Mouse (Mus musculus) lung, adult 2 months (tissue): ENCODE measurements around the gene Cep55. TPM values are rescaled to one million over a fixed set of nuclear protein-coding genes. Genes with fewer than 3 reads are reported as not detected.

ENCODE experiments used
- DNase-seq: peaks from one replicate; pipeline ENCODE4 v3.0.0; 2022
- H3K4me1 ChIP-seq: fragments of 200-500 bp; 2 replicates; pipeline ENCODE4 v1.6.1; 2011; ENCODE audit warnings: low read length; ENCODE audit not compliant: control insufficient read depth, insufficient read depth
- H3K4me3 ChIP-seq: fragments of 200-500 bp; replicated peaks from 2 replicates; pipeline ENCODE3; 2011; ENCODE audit warnings: low read depth, mild to moderate bottlenecking, control low read depth, low read length; ENCODE audit errors: extremely low read depth
- CTCF ChIP-seq: fragments of 200-500 bp; IDR thresholded peaks from 2 replicates; pipeline ENCODE4 v1.5.1; 2011; ENCODE audit warnings: mild to moderate bottlenecking, low read length, control low read depth; ENCODE audit not compliant: insufficient read depth
- POLR2A ChIP-seq: fragments of 200-500 bp; IDR thresholded peaks from 2 replicates; pipeline ENCODE4 v1.6.1; 2011; ENCODE audit warnings: low read depth, mild to moderate bottlenecking, control low read depth, low read length, borderline replicate concordance; ENCODE audit errors: extremely low read depth
- WGBS: fragments of 180-500 bp; shearing (Covaris S2); methylation state at CpG from one replicate; pipeline ENCODE4 v1.1.7; 2018; 5-methylcytosine and 5-hydroxymethylcytosine counted together
- polyA plus RNA-seq: library from polyadenylated mRNA; depleted of rRNA; stranded (reverse); fragments of >200 nt; gene quantifications from 2 replicates; pipeline ENCODE4 v1.2.3, GENCODE M21; 2012; rRNA removed

Gene Cep55
- polyA plus RNA-seq, 1 experiment: 0.40 TPM

- DNase-seq: no peak
- Histone ChIP-seq H3K4me3 (no peak overlapping the region), H3K4me1 (no peaks in the 10 kb centered on the region)
- TF ChIP-seq POLR2A (no peak), CTCF (no peak)
- WGBS: 43% methylated on average over 4 of the region's 4 CpGs
Measured at GRCm38 (mm10) chr19:38112575-38112974, 57.8 kb downstream of the Cep55 start.

GRCm38 (mm10) chr19:38114834-38115491 lies 60.2 kb downstream of the Cep55 start:
- WGBS: 88% methylated on average over 7 of the region's 7 CpGs
- no peak for DNase-seq
- TF ChIP-seq POLR2A: no peak
- TF ChIP-seq CTCF: no peak
- Histone ChIP-seq H3K4me1 (no peaks in the 10 kb centered on the region), H3K4me3 (no peak overlapping the region)

GRCm38 (mm10) chr19:38120123-38120760 lies 65.4 kb downstream of the Cep55 start:
- DNase-seq: no peak
- TF ChIP-seq CTCF (no peak), POLR2A (no peak)
- H3K4me3 ChIP-seq: no peak overlapping the region
- no peaks in the 10 kb centered on the region for H3K4me1 ChIP-seq
- 82% methylated on average over 5 of the region's 5 CpGs for WGBS

- TF ChIP-seq POLR2A (no peak), CTCF (no peak)
- no peak for DNase-seq
- WGBS: 28% methylated on average over 9 of the region's 9 CpGs
- Histone ChIP-seq H3K4me3 (no peak overlapping the region), H3K4me1 (no peaks in the 10 kb centered on the region)
Measured at GRCm38 (mm10) chr19:38123921-38124320, 69.1 kb downstream of the Cep55 start.

Other genes starting within 250 kb of the Cep55 start
- 46.7 and 51.8 TPM in 2 replicates for gene Myof, start 11.4 kb upstream of the Cep55 start, polyA plus RNA-seq
- gene Ffar4, start 42.1 kb downstream of the Cep55 start, polyA plus RNA-seq: 21.8 and 27.8 TPM in 2 replicates
- gene Rbp4, start 70.3 kb downstream of the Cep55 start, polyA plus RNA-seq: 38.3 and 40.4 TPM in 2 replicates
- gene Pde6c, start 77.8 kb downstream of the Cep55 start, polyA plus RNA-seq: not detected in 2 replicates
- gene Fra10ac1, start 169.1 kb downstream of the Cep55 start, polyA plus RNA-seq: 3.1 and 4.5 TPM in 2 replicates
- gene Lgi1, start 209.5 kb downstream of the Cep55 start, polyA plus RNA-seq: 0.12 and 0.25 TPM in 2 replicates